Mouse (Mus musculus): ENCODE results near the gene Zdhhc22.

The Zdhhc22 gene

GRCm38 (mm10) chr12:86938571-86938970, 51.7 kb downstream of the Zdhhc22 start:
- no peak for DNase-seq (ENCODE audit: low read depth in 1 of 2, low spot score in 2 of 2)

GRCm38 (mm10) chr12:86936587-86937343, 53.5 kb downstream of the Zdhhc22 start:
- no peak for DNase-seq (ENCODE audit: low read depth in 1 of 2, low spot score in 2 of 2)

DNA sequence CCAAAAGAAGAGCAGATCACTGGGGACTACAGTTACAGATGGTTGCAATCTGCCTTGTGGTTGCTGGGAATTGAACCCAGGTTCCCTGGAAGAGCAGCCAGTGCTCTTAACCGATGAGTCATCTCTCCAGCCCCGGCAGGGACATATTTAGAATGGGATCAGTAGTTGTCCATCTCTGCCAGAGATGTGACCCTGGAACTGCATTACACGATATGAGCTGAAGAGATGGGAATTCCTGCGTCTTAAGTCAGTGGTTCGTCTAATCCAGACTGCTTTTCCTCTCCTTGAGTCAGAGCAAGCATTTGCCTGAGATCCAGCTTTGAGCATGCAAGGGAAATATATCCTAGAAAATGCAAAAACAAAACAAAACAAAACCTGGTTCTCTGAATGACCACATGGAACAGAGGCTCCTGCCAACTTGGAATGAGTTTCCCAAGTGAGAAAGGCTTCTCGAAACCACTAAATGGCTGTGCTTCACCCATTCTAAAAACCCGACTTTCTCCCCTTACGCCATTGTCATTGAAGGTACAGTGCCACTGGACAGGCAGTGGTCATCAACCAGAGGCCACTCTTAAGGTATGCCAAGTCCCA, 54.4 kb downstream of the Zdhhc22 start:
- DNase-seq (ENCODE audit: low read depth in 1 of 2, low spot score in 2 of 2), result no peak

GRCm38 (mm10) chr12:86934748-86935147, 55.5 kb downstream of the Zdhhc22 start:
- no peak for DNase-seq (ENCODE audit: low read depth in 1 of 2, low spot score in 2 of 2)

DNA sequence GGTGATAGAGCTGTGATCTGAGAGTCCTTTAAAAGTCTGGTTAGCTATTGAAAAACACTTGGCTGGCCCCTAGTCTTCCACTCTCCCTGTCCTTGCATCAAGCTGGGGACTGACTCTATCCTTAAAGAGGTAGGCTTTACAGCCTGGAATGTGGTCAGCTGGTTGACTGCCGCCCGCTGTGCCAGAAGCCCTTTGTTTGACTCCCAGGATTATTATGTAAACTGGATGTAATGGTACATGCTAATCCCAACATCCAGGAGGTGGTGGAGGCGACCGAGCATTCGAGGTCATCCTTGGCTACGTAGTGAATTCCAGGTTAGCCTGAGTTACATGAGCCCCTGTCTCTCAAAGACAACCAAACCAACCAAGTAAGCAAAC, 57.7 kb downstream of the Zdhhc22 start:
- no peak for DNase-seq (ENCODE audit: low read depth in 1 of 2, low spot score in 2 of 2)

DNA sequence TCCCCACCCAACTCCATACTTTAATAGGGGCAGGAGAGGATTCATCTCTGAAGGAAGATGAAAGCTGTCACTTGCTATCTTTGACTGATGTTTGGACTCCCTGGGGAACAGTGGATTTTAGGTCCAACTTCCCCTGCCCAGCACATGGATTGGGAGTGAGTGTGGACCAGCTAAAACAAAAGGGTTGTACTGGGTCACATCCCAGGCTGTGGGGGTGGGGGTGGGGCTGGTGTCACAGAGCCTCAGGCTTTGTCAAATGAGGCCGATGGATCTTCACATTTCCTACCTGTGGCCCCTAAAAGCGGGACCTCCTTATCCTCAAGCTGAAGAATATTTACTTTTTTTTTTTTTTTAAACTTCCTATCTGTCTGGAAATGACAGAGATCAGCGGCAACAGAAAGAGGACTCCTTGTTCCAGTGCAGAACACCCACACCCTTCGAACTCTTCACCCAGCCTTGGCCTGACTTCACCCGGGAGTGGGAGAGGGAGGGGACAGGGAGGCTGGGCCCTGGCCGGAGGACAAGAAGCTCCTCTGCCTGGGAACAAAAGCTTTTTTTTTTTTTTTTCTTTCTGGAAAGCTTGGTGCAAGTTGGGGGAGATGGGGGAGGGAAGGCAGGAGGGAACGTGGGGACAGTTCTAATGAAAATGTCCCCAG, 58.2 kb downstream of the Zdhhc22 start:
- DNase-seq (ENCODE audit: low read depth in 1 of 2, low spot score in 2 of 2), result no peak

DNA sequence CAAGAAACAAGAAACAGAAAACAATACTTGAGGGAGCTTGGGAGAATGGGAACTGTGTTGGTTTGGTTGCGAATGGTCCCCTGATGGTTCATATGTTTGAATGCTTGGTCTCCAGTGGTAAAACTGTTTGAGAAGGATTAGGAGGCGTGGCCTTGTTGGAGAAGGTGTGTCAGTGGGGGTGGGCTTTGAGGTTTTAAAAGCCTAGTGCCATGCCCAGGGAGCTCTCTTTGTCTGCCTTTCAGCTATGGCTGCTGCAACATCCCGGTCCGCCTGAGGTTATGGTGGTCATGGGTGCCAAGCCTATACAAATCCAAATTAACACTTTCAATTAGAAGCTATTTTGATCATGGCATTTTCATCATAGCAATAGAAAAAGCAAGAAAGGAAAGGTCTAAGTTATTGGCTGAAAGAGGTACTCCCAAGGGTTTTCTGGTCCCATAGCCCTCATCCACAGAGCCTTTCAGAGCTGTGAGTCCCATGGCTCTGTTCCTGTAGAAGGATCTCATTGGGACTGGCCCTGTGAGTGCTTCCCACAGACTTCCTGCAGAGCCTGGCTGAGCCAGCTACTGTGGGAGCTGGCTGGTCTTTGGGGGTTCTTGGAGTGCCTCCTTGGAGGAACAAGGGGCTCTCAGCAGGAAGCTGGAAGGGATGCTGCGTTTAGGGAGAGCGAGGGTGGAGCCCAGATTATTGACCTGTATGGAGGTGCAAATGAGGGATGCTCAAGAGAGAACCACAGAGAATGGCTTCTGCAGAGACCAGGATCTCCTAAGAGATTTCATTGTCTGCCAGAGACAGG, 59.1 kb downstream of the Zdhhc22 start:
- DNase-seq (ENCODE audit: low read depth in 1 of 2, low spot score in 2 of 2), result no peak
